Mouse (Mus musculus) heart, postnatal 0 days (tissue): ENCODE results near the gene Nfix.

Experiments
- CTCF ChIP-seq: IDR thresholded peaks from 2 replicates; pipeline ENCODE4 v1.5.1; 2016; ENCODE audit warnings: antibody characterized with exemption, control low read depth, low read depth
- EP300 ChIP-seq: IDR thresholded peaks from 2 replicates; pipeline ENCODE4 v1.6.1; 2016; ENCODE audit warnings: antibody characterized with exemption, low read depth

GRCm38 (mm10) chr8:84797971-84798370, 2.2 kb downstream of the Nfix start:
- TF ChIP-seq CTCF (no peak), EP300 (no peak)
